Mouse (Mus musculus) thymus, postnatal 36 days (tissue): ENCODE measurements around the gene Olfr50.

Source experiments
- DNase-seq, 2 experiments: peaks; one replicate each; pipeline ENCODE4 v3.0.0; 2022; ENCODE audit warnings: mixed read lengths in 2 of 2

Gene Olfr50

GRCm38 (mm10) chr2:36790238-36790637 is at the start of gene Olfr50:
Olfr50 (plus strand) TSS chr2:36790538.
- no peak for DNase-seq

DNA sequence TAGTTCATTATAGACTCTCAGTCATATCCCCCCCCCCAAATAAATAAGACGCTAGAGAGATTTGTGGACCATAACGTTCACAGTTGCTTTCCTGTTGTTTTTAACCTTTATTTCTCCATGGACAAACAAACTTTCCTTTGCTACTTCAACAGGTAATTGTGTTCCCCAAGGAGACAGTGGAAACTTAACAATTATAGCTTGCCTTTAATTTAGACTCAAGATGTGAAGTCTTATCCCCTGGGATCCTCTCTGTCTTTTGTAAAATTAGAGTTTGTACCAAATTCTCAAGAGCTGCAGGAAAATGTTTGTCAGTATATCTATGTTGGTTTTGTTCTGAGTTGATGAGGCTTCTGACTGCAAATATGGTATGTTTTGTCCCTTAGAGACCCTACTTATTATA is 6.4 kb upstream of the Olfr50 start, which contains the start of gene Olfr348:
TSS of gene Olfr348 (plus strand) at position 301 of the 400 bp plus-strand sequence.
- no peak for DNase-seq

DNA sequence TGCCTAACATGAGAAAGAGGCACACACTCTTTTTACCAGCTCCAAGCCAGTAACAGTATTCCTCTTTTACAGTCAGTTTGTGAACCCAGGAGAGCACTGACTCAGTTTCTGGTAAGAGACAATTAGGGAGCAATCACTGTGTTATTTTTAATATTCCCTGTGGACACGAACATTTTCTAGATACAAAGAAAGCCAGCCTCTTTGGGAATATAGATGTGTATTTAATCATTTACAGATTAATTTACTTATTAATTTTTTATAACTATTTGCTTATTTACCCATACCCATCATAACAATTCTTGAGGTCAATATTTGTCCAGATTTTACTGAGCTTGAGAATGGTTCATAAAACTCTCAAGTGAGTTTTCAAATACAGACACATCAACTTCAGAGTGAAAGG is 26.6 kb downstream of the Olfr50 start, which contains the start of gene Olfr3:
TSS of gene Olfr3 (minus strand) at position 101 of the 400 bp plus-strand sequence.
- DNase-seq: no peak

- DNase-seq: no peak
These were observed 55.7 kb downstream of the Olfr50 start, which contains the start of gene Olfr350 for GRCm38 (mm10) chr2:36846010-36846409. Olfr350 (plus strand) TSS chr2:36846310.
